Mouse (Mus musculus) forebrain, embryonic 13.5 days (tissue): ENCODE results near the gene Gas8. TPM values are rescaled to one million over a fixed set of nuclear protein-coding genes. Genes with fewer than 3 reads are reported as not detected.
A peak's percentile ranks its signal among the peaks of the same experiment; 100 is the strongest.
"Not testable (repeated sequence)": the region's sequence is repeated elsewhere in the genome, so short reads cannot be mapped to it uniquely, and the experiment has no call there.

ENCODE experiments used
- ATAC-seq: fragments of 200-750 bp; cut with Nextera tagmentation; 2 replicates; pipeline ENCODE4 v1.8.0; 2017
- H3K27ac ChIP-seq: fragments of 300-500 bp; sonication (generic); 2 replicates; pipeline ENCODE4 v1.5.1; 2015; ENCODE audit warnings: inconsistent platforms, mild to moderate bottlenecking, moderate library complexity
- H3K27me3 ChIP-seq: fragments of 300-500 bp; sonication (generic); 2 replicates; pipeline ENCODE4 v1.6.1; 2015; ENCODE audit warnings: mild to moderate bottlenecking, inconsistent platforms
- H3K36me3 ChIP-seq: fragments of 300-500 bp; sonication (generic); 2 replicates; pipeline ENCODE4 v1.6.1; 2015; ENCODE audit warnings: mild to moderate bottlenecking, inconsistent platforms; ENCODE audit not compliant: poor library complexity, severe bottlenecking
- H3K4me1 ChIP-seq: fragments of 300-500 bp; sonication (generic); 2 replicates; pipeline ENCODE4 v1.6.1; 2015; ENCODE audit warnings: inconsistent platforms
- H3K4me2 ChIP-seq: fragments of 300-500 bp; sonication (generic); 2 replicates; pipeline ENCODE4 v1.6.1; 2015; ENCODE audit warnings: inconsistent platforms, mild to moderate bottlenecking, moderate library complexity
- H3K4me3 ChIP-seq: fragments of 300-500 bp; sonication (generic); 2 replicates; pipeline ENCODE4 v1.5.1; 2015; ENCODE audit warnings: mild to moderate bottlenecking, inconsistent platforms
- H3K9ac ChIP-seq: fragments of 300-500 bp; sonication (generic); 2 replicates; pipeline ENCODE4 v1.6.1; 2015; ENCODE audit warnings: mild to moderate bottlenecking, inconsistent platforms
- H3K9me3 ChIP-seq: fragments of 300-500 bp; sonication (generic); replicated peaks from 2 replicates; pipeline ENCODE4 v1.6.1; 2016; ENCODE audit warnings: inconsistent platforms
- WGBS: fragments of 180-500 bp; shearing (Covaris S2); methylation state at CpG from one replicate; pipeline ENCODE4 v1.1.7; 2015; 5-methylcytosine and 5-hydroxymethylcytosine counted together
- polyA plus RNA-seq: library from polyadenylated mRNA; unstranded; fragments of >200 nt; fragmentation: Nextera tagmentation; extraction: Ambion mirVana; gene quantifications from 2 replicates; pipeline ENCODE4 v1.2.1, GENCODE M21; 2015

Gas8 gene
- polyA plus RNA-seq = 36.4 and 42.1 TPM in 2 replicates

DNA sequence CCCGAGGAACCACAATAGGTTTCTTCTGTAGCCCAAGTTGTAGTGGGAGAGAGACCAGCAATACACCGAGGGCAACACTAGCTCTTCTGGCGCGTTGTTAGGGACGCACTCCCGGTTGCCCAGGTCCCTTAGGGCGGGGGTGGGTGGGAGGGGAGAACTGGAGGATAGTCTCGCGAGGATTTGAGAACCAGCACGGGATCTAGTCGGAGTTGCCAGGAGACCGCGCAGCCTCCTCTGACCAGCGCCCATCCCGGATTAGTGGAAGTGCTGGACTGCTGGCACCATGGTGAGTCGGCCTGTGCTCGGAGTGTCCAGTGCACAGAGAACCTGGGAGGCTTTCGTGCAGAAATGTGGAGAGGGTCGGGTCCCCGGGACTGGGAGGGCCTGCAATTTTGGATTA lies at the start of gene Gas8:
TSS of gene Gas8 (plus strand) at position 168 of the 400 bp plus-strand sequence.
- Histone ChIP-seq H3K4me1 (peaks cover 31% of the 10 kb centered on the region), H3K9me3 (no peaks in the 10 kb centered on the region), H3K4me2 (peak within 1 kb of the TSS; percentile 97), H3K9ac (peak within 1 kb of the TSS; percentile 92), H3K4me3 (peak within 1 kb of the TSS; percentile 81), H3K27ac (no peak within 1 kb of the TSS), H3K36me3 (peaks cover 30% of the 10 kb centered on the region), H3K27me3 (peaks cover 7% of the 10 kb centered on the region; the same call in 1 of the 2 replicates)
- under 1% methylated on average over 20 of the region's 20 CpGs for WGBS
- peak; percentile 93 for ATAC-seq

DNA sequence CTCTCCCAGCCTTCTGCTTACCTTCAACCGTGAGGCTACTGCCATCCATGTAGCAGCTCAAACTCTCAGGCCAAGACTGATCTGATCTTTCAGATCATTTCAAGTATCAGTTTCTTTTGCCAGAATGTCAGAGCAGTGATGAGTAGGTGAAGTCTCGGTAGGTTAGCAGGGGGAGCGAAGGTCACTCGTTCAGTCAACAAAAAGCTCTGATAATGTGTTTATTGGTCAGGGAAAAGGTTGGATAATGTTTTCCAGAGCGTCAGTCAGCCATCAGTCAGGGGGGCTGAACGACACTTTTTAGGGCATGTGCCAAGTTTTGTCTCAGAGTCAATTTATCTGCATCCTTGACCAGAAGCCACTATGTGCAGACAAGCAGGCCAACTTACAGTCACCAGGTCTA lies 45.6 kb upstream of the Gas8 start:
- WGBS = 77% methylated on average over 6 of the region's 6 CpGs
- not testable (repeated sequence) for H3K27ac ChIP-seq, H3K27me3 ChIP-seq, H3K4me3 ChIP-seq, H3K9ac ChIP-seq, H3K4me1 ChIP-seq, H3K36me3 ChIP-seq, ATAC-seq, H3K9me3 ChIP-seq, H3K4me2 ChIP-seq

DNA sequence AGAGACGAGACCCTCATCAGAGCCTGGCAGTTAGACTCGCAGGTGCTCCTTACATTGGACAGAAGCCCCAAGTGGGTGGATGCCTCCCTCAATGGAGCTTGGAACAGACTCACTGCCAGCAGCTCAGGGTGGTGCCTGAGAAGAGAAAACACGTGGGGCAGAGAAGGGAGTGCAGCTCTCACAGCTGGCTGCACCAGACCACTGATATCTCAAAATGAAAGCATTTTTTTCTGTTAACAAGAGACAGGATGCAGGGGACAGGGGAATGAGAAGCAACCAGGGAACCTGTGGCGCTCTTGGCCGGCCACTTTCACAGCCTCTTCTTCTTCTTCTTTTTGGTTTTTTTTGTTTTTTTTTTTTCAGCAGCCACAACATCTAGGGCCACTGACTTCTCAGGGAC lies 44.1 kb upstream of the Gas8 start:
- H3K4me2 ChIP-seq, H3K4me3 ChIP-seq, H3K36me3 ChIP-seq, ATAC-seq, H3K9me3 ChIP-seq, H3K27ac ChIP-seq, H3K9ac ChIP-seq, H3K27me3 ChIP-seq: not testable (repeated sequence)
- WGBS = 68% methylated on average over 5 of the region's 5 CpGs
- H3K4me1 ChIP-seq = peaks cover 18% of the 10 kb centered on the region

DNA sequence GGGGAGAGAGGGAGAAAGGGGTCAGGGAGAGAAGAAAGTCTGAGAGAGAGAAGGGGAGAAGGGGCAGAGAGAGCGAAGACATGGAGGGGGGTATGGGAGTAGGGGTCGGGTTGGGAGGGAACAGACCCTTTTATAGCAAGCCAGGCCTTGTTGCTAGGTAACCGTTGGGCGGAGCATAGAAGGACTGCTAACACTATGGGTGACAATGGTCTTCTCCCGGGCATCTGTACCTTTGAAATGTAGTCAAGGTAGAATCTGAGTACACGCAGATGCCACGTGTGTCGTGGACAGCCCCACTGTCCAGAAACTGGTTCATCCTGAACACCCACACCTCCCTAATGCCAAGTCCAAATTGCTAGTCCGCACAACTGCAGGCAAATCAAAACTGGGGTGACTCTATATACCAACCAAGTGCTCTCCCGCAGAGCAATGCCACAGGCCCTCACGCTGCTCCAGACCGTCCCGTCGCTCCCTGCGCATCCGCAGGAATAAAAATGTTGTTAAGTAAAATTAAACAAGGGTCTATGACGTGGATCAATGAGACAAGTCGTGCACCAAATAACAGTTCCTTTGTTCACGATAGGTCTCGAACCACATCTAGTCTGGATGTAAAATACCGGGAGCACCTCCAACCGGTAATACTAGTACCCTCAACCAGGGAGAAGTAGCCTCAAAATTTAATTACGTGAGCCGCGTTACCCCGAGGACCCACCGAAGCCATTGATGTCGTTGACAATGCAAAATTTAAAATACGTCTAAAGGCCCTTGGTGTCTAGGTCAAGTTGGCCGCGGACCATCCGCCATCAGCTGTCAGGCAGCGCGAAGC lies 41.5 kb upstream of the Gas8 start:
- 8% methylated on average over 34 of the region's 34 CpGs for WGBS
- Histone ChIP-seq H3K4me1 (peaks cover 18% of the 10 kb centered on the region), H3K4me3 (peak overlapping the region; percentile 72), H3K36me3 (peaks cover 20% of the 10 kb centered on the region), H3K9me3 (no peaks in the 10 kb centered on the region), H3K4me2 (peak overlapping the region; percentile 82), H3K9ac (peak overlapping the region; percentile 85), H3K27me3 (no peaks in the 10 kb centered on the region), H3K27ac (peak overlapping the region; percentile 88)
- peak; percentile 55 for ATAC-seq

DNA sequence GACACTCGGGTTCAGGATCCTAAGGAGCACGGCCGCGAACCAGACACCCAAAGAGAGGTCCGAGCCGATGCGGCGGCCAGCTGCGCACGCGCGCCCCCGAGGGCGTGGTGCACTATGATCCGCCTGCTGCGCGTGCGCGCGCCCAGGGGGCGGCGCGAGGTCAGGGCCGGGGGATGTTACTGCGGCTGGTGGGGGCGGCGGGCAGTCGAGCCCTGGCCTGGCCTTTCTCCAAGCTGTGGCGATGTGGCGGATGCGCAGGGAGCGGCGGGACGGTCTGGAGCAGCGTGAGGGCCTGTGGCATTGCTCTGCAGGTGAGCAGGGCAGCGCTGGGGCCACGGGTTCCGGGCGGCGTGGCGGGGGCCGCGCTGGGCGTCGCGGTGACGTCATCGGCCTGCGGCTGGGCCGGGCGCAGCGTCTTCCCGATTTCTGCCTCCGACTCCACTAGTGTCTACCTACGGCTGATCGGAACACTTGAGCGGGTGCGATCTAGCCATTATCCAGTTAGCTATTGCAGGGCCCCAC lies 40.8 kb upstream of the Gas8 start, which contains the start of gene Afg3l1:
TSS of gene Afg3l1 (plus strand) at position 167 of the 522 bp plus-strand sequence.
- H3K36me3 ChIP-seq = peaks cover 27% of the 10 kb centered on the region
- H3K4me1 ChIP-seq = peaks cover 18% of the 10 kb centered on the region
- no peaks in the 10 kb centered on the region for H3K9me3 ChIP-seq
- peak within 1 kb of the TSS; percentile 82 for H3K4me2 ChIP-seq
- H3K4me3 ChIP-seq = peak within 1 kb of the TSS; percentile 72
- H3K27me3 ChIP-seq = no peaks in the 10 kb centered on the region
- peak within 1 kb of the TSS; percentile 88 for H3K27ac ChIP-seq
- WGBS = under 1% methylated on average over 58 of the region's 58 CpGs
- ATAC-seq = peak; percentile 92
- peak within 1 kb of the TSS; percentile 85 for H3K9ac ChIP-seq

DNA sequence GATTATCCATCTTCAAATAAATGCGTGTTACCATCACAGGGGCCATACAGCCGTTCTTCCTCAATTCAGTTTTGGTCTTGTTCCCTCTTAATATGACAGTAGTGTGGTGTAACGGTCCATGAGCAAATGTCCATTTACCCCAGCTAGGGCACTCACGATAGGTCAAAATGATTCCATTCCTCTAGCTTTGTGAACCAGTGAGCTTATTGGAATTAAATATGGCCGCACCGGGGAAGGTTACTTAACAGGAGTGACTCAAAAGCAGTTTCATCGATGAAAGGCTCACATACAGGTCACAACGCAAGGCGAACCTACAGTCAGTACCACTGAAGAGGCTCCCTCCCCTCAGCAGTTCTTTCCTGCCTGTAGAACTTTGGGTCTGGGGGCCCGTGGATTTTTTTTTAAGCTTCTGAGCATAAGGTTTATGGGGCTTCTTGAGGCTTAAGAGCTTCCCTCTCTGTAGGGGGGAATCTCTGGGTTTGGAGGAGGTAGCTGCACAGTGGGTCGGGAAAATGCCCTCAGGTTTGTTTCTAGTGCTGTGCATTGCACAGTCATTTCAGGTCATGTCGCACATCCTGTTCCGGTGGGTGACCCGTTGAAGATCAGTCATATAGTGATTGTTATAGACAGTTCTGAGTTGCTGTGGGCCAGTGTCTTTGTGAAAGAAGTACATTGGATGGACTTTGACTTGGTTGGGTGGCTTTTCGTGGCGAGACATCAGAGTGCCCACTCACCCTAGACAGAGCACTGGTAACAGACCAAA lies 40.0 kb upstream of the Gas8 start:
- 37% methylated on average over 16 of the region's 16 CpGs for WGBS
- Histone ChIP-seq H3K9ac (peak overlapping the region; percentile 85), H3K27ac (peak overlapping the region; percentile 88), H3K27me3 (no peaks in the 10 kb centered on the region), H3K36me3 (peaks cover 33% of the 10 kb centered on the region), H3K9me3 (no peaks in the 10 kb centered on the region), H3K4me3 (peak overlapping the region; percentile 72), H3K4me1 (peaks cover 18% of the 10 kb centered on the region), H3K4me2 (peak overlapping the region; percentile 82)
- ATAC-seq = no peak; the same call in 1 of the 2 replicates

DNA sequence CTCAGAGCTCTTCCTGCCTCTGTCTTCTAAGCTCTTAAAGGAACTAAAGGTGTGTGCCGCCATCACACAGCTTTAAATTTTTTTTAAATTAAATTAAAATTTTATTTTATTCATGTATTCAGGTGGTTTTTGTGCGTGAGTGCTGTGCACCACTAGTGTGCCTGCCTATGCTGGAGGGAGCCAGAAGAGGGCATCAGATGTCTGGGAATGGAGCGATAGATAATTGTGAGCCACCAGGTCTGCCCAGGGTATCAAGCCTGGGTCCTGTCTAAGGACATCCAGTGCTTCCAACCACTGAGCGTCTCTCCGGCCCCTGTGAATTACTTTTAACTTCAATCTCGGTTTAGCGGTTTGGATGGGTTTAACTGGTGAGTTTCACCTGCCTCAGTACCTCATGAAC lies 36.0 kb upstream of the Gas8 start:
- H3K9ac ChIP-seq = no peak overlapping the region
- H3K9me3 ChIP-seq = no peaks in the 10 kb centered on the region
- no peaks in the 10 kb centered on the region for H3K27me3 ChIP-seq
- peaks cover 10% of the 10 kb centered on the region for H3K4me1 ChIP-seq
- no peak overlapping the region for H3K4me2 ChIP-seq
- no peak for ATAC-seq
- H3K4me3 ChIP-seq = no peak overlapping the region
- peaks cover 72% of the 10 kb centered on the region for H3K36me3 ChIP-seq
- 83% methylated on average over 7 of the region's 7 CpGs for WGBS
- no peak overlapping the region for H3K27ac ChIP-seq

DNA sequence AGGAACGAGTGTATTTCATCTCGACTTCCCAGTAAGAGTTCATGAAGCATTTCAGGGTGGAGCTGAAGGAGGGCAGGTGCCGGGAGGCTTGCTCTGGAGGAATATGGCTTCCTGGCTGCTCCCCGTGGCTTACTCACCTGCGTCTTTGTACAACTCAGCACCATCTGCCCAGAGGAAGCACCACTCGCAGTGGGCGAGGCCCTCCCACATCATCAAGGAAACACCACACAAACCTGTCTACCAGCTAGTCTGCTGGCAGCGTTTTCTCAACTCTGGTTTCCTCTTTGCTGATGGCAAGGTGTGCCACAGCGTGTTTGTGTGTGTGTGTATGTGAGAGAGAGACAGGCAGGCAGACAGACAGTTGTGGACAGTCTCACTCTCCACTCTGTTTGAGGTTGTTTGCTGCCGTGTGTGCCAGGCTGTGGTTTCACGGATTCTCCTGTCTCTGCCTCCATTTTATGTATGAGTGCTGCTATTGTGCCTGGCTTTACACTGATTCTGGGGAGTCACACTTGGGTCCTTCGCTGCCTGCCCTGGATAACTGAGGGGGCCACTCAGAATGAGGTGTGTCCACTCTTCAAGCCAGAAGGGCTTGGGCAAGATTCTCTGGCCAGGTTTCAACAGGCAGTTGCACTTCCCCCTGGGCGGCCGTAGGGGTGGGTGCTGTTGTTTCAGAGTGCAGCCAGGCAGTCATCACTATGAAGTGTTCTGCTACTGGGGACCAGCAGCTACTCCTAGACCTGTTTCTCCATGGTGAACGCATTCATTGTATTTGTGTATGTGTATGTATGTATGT lies 27.2 kb upstream of the Gas8 start:
- H3K9ac ChIP-seq = no peak overlapping the region
- no peaks in the 10 kb centered on the region for H3K4me1 ChIP-seq
- ATAC-seq = no peak

DNA sequence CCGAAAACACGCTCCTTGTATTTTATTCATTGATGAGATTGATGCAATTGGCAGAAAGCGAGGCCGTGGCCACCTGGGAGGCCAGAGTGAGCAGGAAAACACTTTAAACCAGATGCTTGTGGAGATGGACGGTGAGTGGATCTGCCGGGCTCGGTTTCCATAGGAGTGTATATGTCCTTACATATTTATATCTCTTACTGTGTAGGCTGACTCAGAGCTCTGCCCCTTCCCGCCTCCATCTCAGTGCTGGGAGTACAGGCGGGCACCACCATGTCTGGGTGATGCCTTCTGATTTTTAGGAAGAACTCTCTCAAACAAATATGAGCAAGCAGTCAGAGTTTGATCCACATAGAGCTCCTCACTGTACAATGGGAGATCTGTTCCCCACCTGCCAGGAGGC lies 25.7 kb upstream of the Gas8 start:
- 97% methylated on average over 9 of the region's 9 CpGs for WGBS
- Histone ChIP-seq H3K9me3 (no peaks in the 10 kb centered on the region), H3K27ac (no peak overlapping the region), H3K9ac (no peak overlapping the region), H3K4me3 (no peak overlapping the region), H3K4me1 (no peaks in the 10 kb centered on the region), H3K4me2 (no peak overlapping the region), H3K27me3 (no peaks in the 10 kb centered on the region), H3K36me3 (peaks cover 96% of the 10 kb centered on the region)
- ATAC-seq = no peak

More for the DNA sequence above, 27.2 kb upstream of the Gas8 start:
- Histone ChIP-seq H3K36me3 (peaks cover 96% of the 10 kb centered on the region), H3K27ac (no peak overlapping the region), H3K27me3 (no peaks in the 10 kb centered on the region), H3K9me3 (no peaks in the 10 kb centered on the region), H3K4me2 (no peak overlapping the region), H3K4me3 (no peak overlapping the region)
- 92% methylated on average over 15 of the region's 15 CpGs for WGBS

DNA sequence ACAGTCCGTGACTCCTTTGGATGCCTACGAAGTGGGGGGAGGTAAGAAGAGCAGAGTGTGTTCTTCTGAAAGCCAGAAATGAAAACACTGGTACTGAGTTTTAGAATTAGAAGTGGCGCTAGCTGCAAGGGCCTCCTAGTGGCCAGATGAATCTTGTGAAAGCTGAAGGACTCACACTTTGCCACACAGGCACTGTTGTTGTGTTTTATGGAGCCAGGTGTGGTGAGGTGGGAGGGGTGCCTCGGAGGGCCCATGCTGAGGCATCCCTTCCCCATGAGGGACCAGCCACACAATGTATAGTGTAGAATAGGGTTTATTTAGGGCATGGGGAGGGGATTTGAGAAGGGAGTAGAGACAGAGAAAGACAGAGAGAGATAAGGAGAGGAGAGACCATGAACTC lies 20.9 kb upstream of the Gas8 start:
- H3K9me3 ChIP-seq = no peaks in the 10 kb centered on the region
- no peak overlapping the region for H3K27ac ChIP-seq
- peaks cover 98% of the 10 kb centered on the region for H3K36me3 ChIP-seq
- WGBS = 91% methylated on average over 4 of the region's 4 CpGs
- H3K4me3 ChIP-seq = no peak overlapping the region
- no peak overlapping the region for H3K9ac ChIP-seq
- no peaks in the 10 kb centered on the region for H3K4me1 ChIP-seq
- no peak overlapping the region for H3K4me2 ChIP-seq
- no peaks in the 10 kb centered on the region for H3K27me3 ChIP-seq
- ATAC-seq = no peak

DNA sequence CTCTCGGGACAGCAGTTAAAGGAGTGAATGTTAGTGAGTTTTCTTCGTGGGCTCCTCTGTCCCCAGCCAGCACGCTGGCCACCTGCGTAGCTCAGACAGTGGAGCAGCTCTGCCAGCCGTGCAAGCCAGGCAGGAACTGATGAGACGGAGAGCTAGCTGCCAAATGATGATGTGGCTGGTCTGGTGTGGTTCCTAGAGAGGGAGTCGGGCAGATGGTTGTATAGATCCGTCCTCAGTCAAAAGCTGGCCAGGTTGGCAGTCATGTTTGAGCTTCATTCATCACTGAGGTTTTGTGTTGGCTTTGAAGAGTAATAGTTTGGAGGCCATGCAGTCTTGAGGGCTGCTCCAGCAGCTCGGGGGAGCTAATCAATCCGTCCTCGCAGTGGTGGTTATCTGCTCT lies 19.7 kb upstream of the Gas8 start:
- H3K27ac ChIP-seq = no peak overlapping the region
- ATAC-seq = no peak
- no peaks in the 10 kb centered on the region for H3K9me3 ChIP-seq
- H3K9ac ChIP-seq = no peak overlapping the region
- WGBS = 90% methylated on average over 11 of the region's 11 CpGs
- H3K4me1 ChIP-seq = no peaks in the 10 kb centered on the region
- H3K4me3 ChIP-seq = no peak overlapping the region
- no peak overlapping the region for H3K4me2 ChIP-seq
- H3K36me3 ChIP-seq = peaks cover 98% of the 10 kb centered on the region
- no peaks in the 10 kb centered on the region for H3K27me3 ChIP-seq
